26 mouse cellular contexts compared by ENCODE assay signal in genomic region chr5:31183678-31184077, GRCm38 (mm10). TPM values are rescaled to one million over a fixed set of nuclear protein-coding genes. Genes with fewer than 3 reads are reported as not detected.
DNase-seq lines count a peak whose midpoint lies in the region; ATAC-seq lines count a peak whose summit lies in the region.
"Had no signal": no experiment of that assay in that cellular context is flagged by ENCODE, and none has a peak within 500 bp of the region (broad histone marks: within the 10 kb centered on the region; RNA-seq: fewer than 3 reads in every experiment).

No protein-coding gene starts in this region.

- peaks cover 40% of the 10 kb centered on the region for H3K4me1 ChIP-seq in megakaryocyte, embryonic 14.5 days
- H3K4me1 ChIP-seq in liver, embryonic 15.5 days (replicated peaks): peaks cover 45% of the 10 kb centered on the region
- H3K4me1 ChIP-seq: intestine, embryonic 15.5 days had no signal

- H3K27me3 ChIP-seq in megakaryocyte, embryonic 14.5 days (replicated peaks): no peaks in the 10 kb centered on the region
- H3K27me3 ChIP-seq in liver, embryonic 15.5 days: no peaks in the 10 kb centered on the region
- H3K27me3 ChIP-seq: hindbrain, embryonic 15.5 days; intestine, embryonic 15.5 days; limb, embryonic 12.5 days; midbrain, embryonic 12.5 days had no signal

- peaks cover 22% of the 10 kb centered on the region for H3K36me3 ChIP-seq in megakaryocyte, embryonic 14.5 days (replicated peaks; ENCODE audit: low read length)
- H3K36me3 ChIP-seq in liver, embryonic 15.5 days (replicated peaks): peaks cover 25% of the 10 kb centered on the region

- H3K4me2 ChIP-seq in liver, embryonic 15.5 days: peak overlapping the region; percentile 33
- H3K4me2 ChIP-seq: hindbrain, embryonic 15.5 days; intestine, embryonic 15.5 days; limb, embryonic 12.5 days; lung, embryonic 14.5 days; midbrain, embryonic 12.5 days had no signal

- WGBS in liver, embryonic 15.5 days (ENCODE audit: insufficient replicate concordance): 17% methylated on average over 4 of the region's 4 CpGs

- no peak overlapping the region for H3K9ac ChIP-seq in liver, embryonic 15.5 days
- H3K9ac ChIP-seq: forebrain, postnatal 0 days; hindbrain, embryonic 15.5 days; intestine, embryonic 15.5 days; limb, embryonic 12.5 days; lung, embryonic 14.5 days; midbrain, embryonic 12.5 days had no signal

- peak overlapping the region; percentile 78 for H3K27ac ChIP-seq in liver, embryonic 15.5 days (replicated peaks)
- H3K27ac ChIP-seq: embryonic facial prominence, embryonic 10.5 days; hindbrain, embryonic 15.5 days; intestine, embryonic 15.5 days; limb, embryonic 12.5 days; midbrain, embryonic 12.5 days had no signal

- H3K4me3 ChIP-seq in megakaryocyte, embryonic 14.5 days (replicated peaks): peak overlapping the region; percentile 46
- no peak overlapping the region for H3K4me3 ChIP-seq in liver, embryonic 15.5 days (replicated peaks)
- H3K4me3 ChIP-seq: embryonic facial prominence, embryonic 10.5 days; hindbrain, embryonic 15.5 days; intestine, embryonic 15.5 days; limb, embryonic 12.5 days; midbrain, embryonic 12.5 days had no signal

- no peak for ATAC-seq in megakaryocyte, adult 5-6 weeks (ENCODE audit: poor library complexity, severe bottlenecking)
- peak; percentile 50 for ATAC-seq in erythroid progenitor cell, adult 5-6 weeks (replicated peaks; ENCODE audit: low FRiP score, poor library complexity, severe bottlenecking)
- peak; percentile 40 for ATAC-seq in liver, embryonic 15.5 days (ENCODE audit: insufficient read depth)
- ATAC-seq: activated CD4-positive, CD25-positive, alpha-beta regulatory T cell, adult 4 months; forebrain, postnatal 0 days; intestine, embryonic 15.5 days had no signal

- H3K9me3 ChIP-seq in megakaryocyte, embryonic 14.5 days: no peaks in the 10 kb centered on the region
- H3K9me3 ChIP-seq in liver, embryonic 15.5 days (replicated peaks): no peaks in the 10 kb centered on the region
- H3K9me3 ChIP-seq: embryonic facial prominence, embryonic 10.5 days; hindbrain, embryonic 15.5 days; intestine, embryonic 15.5 days; limb, embryonic 12.5 days; midbrain, embryonic 12.5 days had no signal

- no peak for DNase-seq in adrenal gland, adult 2 months
- no peak for DNase-seq in layer of hippocampus, adult 11-12 months (ENCODE audit: low spot score)
- DNase-seq in left cerebral cortex, adult 8-10 months (ENCODE audit: low spot score in 2 of 2): no peak
- DNase-seq: adrenal gland, postnatal 14 days; cerebellum, adult 11 months; cerebellum, adult 9-11 months; forebrain, postnatal 0 days; gastrocnemius, postnatal 36 days; kidney, adult 8-10 months; kidney, postnatal 14 days; layer of hippocampus, postnatal 36 days; lung, embryonic 14.5 days; lung, postnatal 36 days; thymus, adult 18-20 months; thymus, postnatal 4 days had no signal

RNA-seq across cellular contexts. Expression of gene Gtf3c2, which starts 3.7 kb away (rescaled TPM):
- polyA plus RNA-seq in megakaryocyte, embryonic 14.5 days (2012; ENCODE audit: insufficient read depth, low replicate concordance): 9.1 and 15.0 TPM in 2 replicates
- 58.8 and 63.2 TPM in 2 replicates for total RNA-seq in megakaryocyte, adult 5-6 weeks (2015)
- 43.0 and 43.1 TPM in 2 replicates for total RNA-seq in megakaryocyte, adult 5-6 weeks (2017)
- 45.4 and 54.5 TPM in 2 replicates for total RNA-seq in erythroid progenitor cell, adult 5-6 weeks (2015; ENCODE audit: low replicate concordance)
- 29.9 and 130 TPM in 2 replicates for total RNA-seq in erythroid progenitor cell, adult 5-6 weeks (2017; ENCODE audit: low replicate concordance)
- 28.8 and 31.5 TPM in 2 replicates for polyA plus RNA-seq in liver, embryonic 15.5 days (2015; fragmentation: Nextera tagmentation; extraction: Ambion mirVana)
- 10 to 100 TPM; 51.9 to 67.4 TPM for total RNA-seq in adrenal gland, adult 2 months (2021)
- polyA plus RNA-seq in adrenal gland, adult 2 months (2012; rRNA removed): 34.8 and 47.8 TPM in 2 replicates
- total RNA-seq in left cerebral cortex, adult 8-10 months (2022): 10 to 100 TPM; 49.8 to 65.0 (median 58.1) TPM

RNA-seq across cellular contexts. Expression of gene Gm29609, which starts 4.0 kb away (rescaled TPM):
- polyA plus RNA-seq in megakaryocyte, embryonic 14.5 days (2012; ENCODE audit: insufficient read depth, low replicate concordance): 7.0 and 7.9 TPM in 2 replicates
- total RNA-seq in megakaryocyte, adult 5-6 weeks (2015): 0.22 and 1.3 TPM in 2 replicates
- total RNA-seq in megakaryocyte, adult 5-6 weeks (2017): 0.29 TPM in 1 of 2 replicates, not detected in the other
- total RNA-seq in erythroid progenitor cell, adult 5-6 weeks (2015; ENCODE audit: low replicate concordance): 4.6 TPM in 1 of 2 replicates, not detected in the other
- not detected in 2 replicates for total RNA-seq in erythroid progenitor cell, adult 5-6 weeks (2017; ENCODE audit: low replicate concordance)
- 0.33 and 0.74 TPM in 2 replicates for polyA plus RNA-seq in liver, embryonic 15.5 days (2015; fragmentation: Nextera tagmentation; extraction: Ambion mirVana)
- 1 to 10 TPM; 1.1 to 1.4 TPM for total RNA-seq in adrenal gland, adult 2 months (2021)
- polyA plus RNA-seq in adrenal gland, adult 2 months (2012; rRNA removed): 0.52 and 0.94 TPM in 2 replicates
- 1 to 10 TPM; 1.8 to 6.0 (median 2.5) TPM for total RNA-seq in left cerebral cortex, adult 8-10 months (2022)
- total RNA-seq: hematopoietic stem cell, adult 5-6 weeks had no signal

RNA-seq across cellular contexts. Expression of gene Snx17, which starts 9.3 kb away (rescaled TPM):
- 5.4 and 54.1 TPM in 2 replicates for polyA plus RNA-seq in megakaryocyte, embryonic 14.5 days (2012; ENCODE audit: insufficient read depth, low replicate concordance)
- total RNA-seq in megakaryocyte, adult 5-6 weeks (2015): 52.3 and 65.5 TPM in 2 replicates
- total RNA-seq in megakaryocyte, adult 5-6 weeks (2017): 33.4 and 45.2 TPM in 2 replicates
- total RNA-seq in erythroid progenitor cell, adult 5-6 weeks (2015; ENCODE audit: low replicate concordance): 22.6 and 31.7 TPM in 2 replicates
- 16.3 and 39.3 TPM in 2 replicates for total RNA-seq in erythroid progenitor cell, adult 5-6 weeks (2017; ENCODE audit: low replicate concordance)
- 40.2 and 41.6 TPM in 2 replicates for polyA plus RNA-seq in liver, embryonic 15.5 days (2015; fragmentation: Nextera tagmentation; extraction: Ambion mirVana)
- 100 to 1,000 TPM in 1 of 2 experiments, 10 to 100 TPM in 1; 85.7 to 115 TPM for total RNA-seq in adrenal gland, adult 2 months (2021)
- 85.1 and 92.2 TPM in 2 replicates for polyA plus RNA-seq in adrenal gland, adult 2 months (2012; rRNA removed)
- total RNA-seq in left cerebral cortex, adult 8-10 months (2022): 10 to 100 TPM; 80.7 to 85.0 (median 83.6) TPM

RNA-seq across cellular contexts. Expression of gene Eif2b4, which starts 9.6 kb away (rescaled TPM):
- polyA plus RNA-seq in megakaryocyte, embryonic 14.5 days (2012; ENCODE audit: insufficient read depth, low replicate concordance): 92.1 and 146 TPM in 2 replicates
- 21.9 and 25.2 TPM in 2 replicates for total RNA-seq in megakaryocyte, adult 5-6 weeks (2015)
- 21.3 and 31.5 TPM in 2 replicates for total RNA-seq in megakaryocyte, adult 5-6 weeks (2017)
- 36.5 and 60.5 TPM in 2 replicates for total RNA-seq in erythroid progenitor cell, adult 5-6 weeks (2015; ENCODE audit: low replicate concordance)
- total RNA-seq in erythroid progenitor cell, adult 5-6 weeks (2017; ENCODE audit: low replicate concordance): 8.2 and 53.5 TPM in 2 replicates
- 41.2 and 47.3 TPM in 2 replicates for polyA plus RNA-seq in liver, embryonic 15.5 days (2015; fragmentation: Nextera tagmentation; extraction: Ambion mirVana)
- total RNA-seq in adrenal gland, adult 2 months (2021): 10 to 100 TPM; 39.5 to 45.7 TPM
- 26.8 and 35.7 TPM in 2 replicates for polyA plus RNA-seq in adrenal gland, adult 2 months (2012; rRNA removed)
- 10 to 100 TPM; 30.1 to 37.0 (median 36.1) TPM for total RNA-seq in left cerebral cortex, adult 8-10 months (2022)

RNA-seq across cellular contexts. Expression of gene Zfp513, which starts 18.4 kb away (rescaled TPM):
- 34.2 and 67.1 TPM in 2 replicates for polyA plus RNA-seq in megakaryocyte, embryonic 14.5 days (2012; ENCODE audit: insufficient read depth, low replicate concordance)
- 8.9 and 10.1 TPM in 2 replicates for total RNA-seq in megakaryocyte, adult 5-6 weeks (2015)
- total RNA-seq in megakaryocyte, adult 5-6 weeks (2017): 7.2 and 8.1 TPM in 2 replicates
- total RNA-seq in erythroid progenitor cell, adult 5-6 weeks (2015; ENCODE audit: low replicate concordance): 6.8 and 9.2 TPM in 2 replicates
- total RNA-seq in erythroid progenitor cell, adult 5-6 weeks (2017; ENCODE audit: low replicate concordance): 10.8 and 15.4 TPM in 2 replicates
- 2.6 and 3.1 TPM in 2 replicates for polyA plus RNA-seq in liver, embryonic 15.5 days (2015; fragmentation: Nextera tagmentation; extraction: Ambion mirVana)
- 10 to 100 TPM; 28.5 to 29.5 TPM for total RNA-seq in adrenal gland, adult 2 months (2021)
- polyA plus RNA-seq in adrenal gland, adult 2 months (2012; rRNA removed): 75.5 and 77.8 TPM in 2 replicates
- 10 to 100 TPM; 24.1 to 31.4 (median 28.4) TPM for total RNA-seq in left cerebral cortex, adult 8-10 months (2022)
